Mouse (Mus musculus): ENCODE measurements around the gene 6430550D23Rik. TPM values are rescaled to one million over a fixed set of nuclear protein-coding genes. Genes with fewer than 3 reads are reported as not detected.

Gene 6430550D23Rik
- polyA plus RNA-seq, 1 experiment from 2014 or later = 1.9 TPM

GRCm38 (mm10) chr2:155945124-155945523 is 62.7 kb downstream of the 6430550D23Rik start, which contains the start of gene Gdf5:
TSS of gene Gdf5 (minus strand) at chr2:155945367.
- peak within 1 kb of the TSS; percentile 31; the same call in 1 of the 2 replicates for H3K4me2 ChIP-seq
- 27% methylated on average over 13 of the region's 13 CpGs for WGBS
- 0 out of 2 replicates have a peak within 1 kb of the TSS, but pooled peaks have one; percentile 9 for H3K9ac ChIP-seq
- no peaks in the 10 kb centered on the region for H3K4me1 ChIP-seq (ENCODE audit: insufficient read depth)
- H3K4me3 ChIP-seq (ENCODE audit: low read depth, low read length) = no peak within 1 kb of the TSS
- H3K36me3 ChIP-seq (ENCODE audit: insufficient read depth) = no peaks in the 10 kb centered on the region
- ATAC-seq (ENCODE audit: insufficient read depth) (no peak), DNase-seq (peak; percentile 53)
- H3K9me3 ChIP-seq (ENCODE audit: low read depth, low read length) = no peaks in the 10 kb centered on the region
- H3K27me3 ChIP-seq (ENCODE audit: insufficient read depth, low read length) = peaks cover 4% of the 10 kb centered on the region; the same call in 1 of the 2 replicates
- no peak for TF ChIP-seq CTCF (IDR thresholded peaks at IDR 0.05; ENCODE audit: low read depth)
- H3K27ac ChIP-seq (ENCODE audit: low read depth) = no peak within 1 kb of the TSS

- Histone ChIP-seq H3K27ac (ENCODE audit: low read depth) (no peak overlapping the region), H3K4me3 (ENCODE audit: low read depth, low read length) (no peak overlapping the region), H3K4me1 (ENCODE audit: insufficient read depth) (no peaks in the 10 kb centered on the region), H3K9ac (0 out of 2 replicates have a peak overlapping the region, but pooled peaks have one; percentile 9), H3K36me3 (ENCODE audit: insufficient read depth) (no peaks in the 10 kb centered on the region), H3K9me3 (ENCODE audit: low read depth, low read length) (no peaks in the 10 kb centered on the region), H3K27me3 (ENCODE audit: insufficient read depth, low read length) (peaks cover 4% of the 10 kb centered on the region; the same call in 1 of the 2 replicates), H3K4me2 (peak overlapping the region; percentile 31; the same call in 1 of the 2 replicates)
- no peak for DNase-seq
- ATAC-seq (ENCODE audit: insufficient read depth) = no peak
- 78% methylated on average over 4 of the region's 4 CpGs for WGBS
- TF ChIP-seq CTCF (IDR thresholded peaks at IDR 0.05; ENCODE audit: low read depth) = no peak
Observed at GRCm38 (mm10) chr2:155944685-155945084, 63.1 kb downstream of the 6430550D23Rik start.

GRCm38 (mm10) chr2:155943463-155943862 is 64.3 kb downstream of the 6430550D23Rik start:
- H3K27ac ChIP-seq (ENCODE audit: low read depth) = no peak overlapping the region
- no peak for TF ChIP-seq CTCF (IDR thresholded peaks at IDR 0.05; ENCODE audit: low read depth)
- H3K4me2 ChIP-seq = peak overlapping the region; percentile 19; the same call in 1 of the 2 replicates
- no peaks in the 10 kb centered on the region for H3K9me3 ChIP-seq (ENCODE audit: low read depth, low read length)
- no peaks in the 10 kb centered on the region for H3K4me1 ChIP-seq (ENCODE audit: insufficient read depth)
- 5% methylated on average over 8 of the region's 8 CpGs for WGBS
- peak; percentile 19 for DNase-seq
- no peak overlapping the region for H3K9ac ChIP-seq
- peaks cover 4% of the 10 kb centered on the region; the same call in 1 of the 2 replicates for H3K27me3 ChIP-seq (ENCODE audit: insufficient read depth, low read length)
- no peaks in the 10 kb centered on the region for H3K36me3 ChIP-seq (ENCODE audit: insufficient read depth)
- no peak overlapping the region for H3K4me3 ChIP-seq (ENCODE audit: low read depth, low read length)
- ATAC-seq (ENCODE audit: insufficient read depth) = no peak

- H3K27me3 ChIP-seq (ENCODE audit: insufficient read depth, low read length) = peaks cover 4% of the 10 kb centered on the region; the same call in 1 of the 2 replicates
- peak overlapping the region; percentile 32; the same call in 1 of the 2 replicates for H3K4me2 ChIP-seq
- H3K4me3 ChIP-seq (ENCODE audit: low read depth, low read length) = no peak overlapping the region
- WGBS = 56% methylated on average over 40 of the region's 40 CpGs
- H3K27ac ChIP-seq (ENCODE audit: low read depth) = no peak overlapping the region
- H3K9me3 ChIP-seq (ENCODE audit: low read depth, low read length) = no peaks in the 10 kb centered on the region
- H3K4me1 ChIP-seq (ENCODE audit: insufficient read depth) = no peaks in the 10 kb centered on the region
- ATAC-seq (ENCODE audit: insufficient read depth) (peak; percentile 67), DNase-seq (peak; percentile 80)
- H3K9ac ChIP-seq = no peak overlapping the region
- H3K36me3 ChIP-seq (ENCODE audit: insufficient read depth) = no peaks in the 10 kb centered on the region
- no peak for TF ChIP-seq CTCF (IDR thresholded peaks at IDR 0.05; ENCODE audit: low read depth)
Observed at GRCm38 (mm10) chr2:155941697-155942442, 65.9 kb downstream of the 6430550D23Rik start.

DNA sequence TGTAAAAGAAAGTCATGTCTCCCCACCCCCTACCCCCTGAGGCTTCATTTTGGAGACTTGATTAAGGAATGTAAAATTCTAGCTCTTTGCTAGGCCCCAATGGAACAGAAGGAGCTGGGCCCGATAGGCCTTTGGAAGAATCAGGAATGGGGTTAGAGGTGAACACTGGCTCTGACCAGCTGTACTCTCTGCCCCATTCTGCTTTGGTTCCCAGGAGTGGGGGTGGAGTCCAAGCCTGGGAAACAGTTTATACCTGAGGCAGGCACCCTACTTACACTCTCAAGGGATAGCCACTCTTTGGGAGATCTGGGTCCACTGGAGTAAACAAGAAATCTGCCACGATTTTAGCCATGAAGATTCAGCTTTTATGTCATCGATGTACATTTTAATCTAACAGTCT is 67.1 kb downstream of the 6430550D23Rik start, which contains the start of gene Gm15557:
Gene Gm15557 (plus strand): TSS at position 48 of the 400 bp plus-strand sequence.
- WGBS = 87% methylated on average over 3 of the region's 3 CpGs
- no peaks in the 10 kb centered on the region for H3K36me3 ChIP-seq (ENCODE audit: insufficient read depth)
- H3K4me1 ChIP-seq (ENCODE audit: insufficient read depth) = no peaks in the 10 kb centered on the region
- no peak within 1 kb of the TSS for H3K4me2 ChIP-seq
- H3K27ac ChIP-seq (ENCODE audit: low read depth) = no peak within 1 kb of the TSS
- no peak within 1 kb of the TSS for H3K9ac ChIP-seq
- no peaks in the 10 kb centered on the region for H3K9me3 ChIP-seq (ENCODE audit: low read depth, low read length)
- ATAC-seq (ENCODE audit: insufficient read depth) = no peak
- no peak for DNase-seq
- peaks cover 4% of the 10 kb centered on the region; the same call in 1 of the 2 replicates for H3K27me3 ChIP-seq (ENCODE audit: insufficient read depth, low read length)
- TF ChIP-seq CTCF (IDR thresholded peaks at IDR 0.05; ENCODE audit: low read depth) = no peak
- H3K4me3 ChIP-seq (ENCODE audit: low read depth, low read length) = no peak within 1 kb of the TSS

DNA sequence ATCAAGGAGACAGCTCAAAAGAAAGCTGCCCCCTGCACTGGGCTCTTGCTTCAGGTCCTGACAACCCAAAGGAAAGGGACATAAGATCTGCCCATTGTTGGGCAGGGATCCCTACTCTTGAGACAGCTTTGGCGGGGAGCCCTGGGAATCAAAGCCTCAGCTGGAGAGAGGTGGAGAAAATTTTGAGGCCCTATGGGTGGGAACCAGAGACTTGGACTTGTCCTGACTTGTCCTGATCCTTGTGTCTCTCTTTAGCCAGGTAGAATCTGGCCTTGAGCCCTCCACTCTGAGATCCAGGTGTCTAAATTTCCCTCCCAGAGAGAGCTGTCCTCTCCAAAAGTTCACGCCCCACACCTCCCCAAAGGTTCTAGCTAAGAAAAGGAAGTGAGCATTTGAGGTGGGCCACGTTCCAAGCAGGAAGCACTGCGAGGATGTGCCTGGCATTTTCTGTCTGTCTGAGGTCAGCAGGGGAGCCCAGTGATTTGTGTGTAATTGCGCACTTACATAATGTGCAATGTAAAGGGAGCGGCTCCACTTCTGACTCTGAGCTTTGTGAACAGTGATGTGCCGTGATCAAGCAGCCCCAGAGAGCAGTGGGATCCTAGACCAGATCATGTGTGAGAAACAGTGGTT is 67.8 kb downstream of the 6430550D23Rik start:
- no peak for TF ChIP-seq CTCF (IDR thresholded peaks at IDR 0.05; ENCODE audit: low read depth)
- Histone ChIP-seq H3K4me3 (ENCODE audit: low read depth, low read length) (no peak overlapping the region), H3K4me1 (ENCODE audit: insufficient read depth) (no peaks in the 10 kb centered on the region), H3K27ac (ENCODE audit: low read depth) (no peak overlapping the region), H3K36me3 (ENCODE audit: insufficient read depth) (no peaks in the 10 kb centered on the region), H3K9me3 (ENCODE audit: low read depth, low read length) (no peaks in the 10 kb centered on the region), H3K4me2 (no peak overlapping the region), H3K27me3 (ENCODE audit: insufficient read depth, low read length) (peaks cover 4% of the 10 kb centered on the region; the same call in 1 of the 2 replicates), H3K9ac (no peak overlapping the region)
- no peak for ATAC-seq (ENCODE audit: insufficient read depth)
- WGBS = 62% methylated on average over 7 of the region's 7 CpGs
- peak; percentile 23 for DNase-seq

All from lung, embryonic 14.5 days (tissue).